Mouse (Mus musculus): Measurements from ENCODE around the gene Zfp963.
"Not testable (repeated sequence)": the region's sequence is repeated elsewhere in the genome, so short reads cannot be mapped to it uniquely, and the experiment has no call there.

DNA sequence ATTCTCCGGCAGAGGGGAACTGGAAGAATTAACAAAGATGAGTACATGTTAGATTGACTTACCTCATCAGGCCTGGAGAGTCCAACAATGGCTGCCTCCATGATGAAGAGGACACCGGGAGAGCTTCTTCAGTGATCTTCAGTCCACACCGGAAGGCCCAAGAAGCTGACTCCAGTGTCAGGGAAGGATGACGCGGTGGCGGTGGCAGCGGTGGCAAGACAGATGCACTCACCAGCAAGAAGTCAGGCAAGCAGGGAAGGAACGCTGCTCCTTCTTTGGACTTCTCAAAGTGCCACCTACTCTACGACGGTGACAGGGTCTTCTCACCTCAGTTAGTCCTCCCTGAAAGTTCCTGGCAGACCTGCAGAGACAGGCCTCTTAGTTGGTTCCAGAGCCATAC lies 39.1 kb downstream of the Zfp963 start, which contains the start of gene Zfp869:
- TF ChIP-seq POLR2A (IDR thresholded peaks at IDR 0.05; ENCODE audit: control insufficient read depth, low read depth, low read length); CTCF (IDR thresholded peaks at IDR 0.05; ENCODE audit: control insufficient read depth, insufficient read depth, insufficient replicate concordance, low read depth, low read length): not testable (repeated sequence)

Measured in testis, adult 2 months (tissue).